Mouse (Mus musculus) neural tube, embryonic 12.5 days (tissue): ENCODE measurements around the gene Cyp3a11. TPM values are rescaled to one million over a fixed set of nuclear protein-coding genes. Genes with fewer than 3 reads are reported as not detected.

ENCODE experiments used
- polyA plus RNA-seq: library from polyadenylated mRNA; unstranded; fragments of >200 nt; fragmentation: Nextera tagmentation; extraction: Ambion mirVana; gene quantifications from 2 replicates; pipeline ENCODE4 v1.2.1, GENCODE M21; 2016

Cyp3a11 gene
- polyA plus RNA-seq, 1 experiment from 2014 or later: not detected

Other genes starting within 250 kb of the Cyp3a11 start
- gene Cyp3a41a, start 159.8 kb downstream of the Cyp3a11 start, polyA plus RNA-seq: not detected in 2 replicates
- not detected in 2 replicates for gene Cyp3a44, start 74.1 kb downstream of the Cyp3a11 start, polyA plus RNA-seq
- gene Cyp3a25, start 129.7 kb upstream of the Cyp3a11 start, polyA plus RNA-seq: not detected in 2 replicates
- not detected in 2 replicates for gene Cyp3a59, start 199.3 kb upstream of the Cyp3a11 start, polyA plus RNA-seq